Comparison of ENCODE assay signal across 8 mouse cellular contexts in the genomic region with DNA sequence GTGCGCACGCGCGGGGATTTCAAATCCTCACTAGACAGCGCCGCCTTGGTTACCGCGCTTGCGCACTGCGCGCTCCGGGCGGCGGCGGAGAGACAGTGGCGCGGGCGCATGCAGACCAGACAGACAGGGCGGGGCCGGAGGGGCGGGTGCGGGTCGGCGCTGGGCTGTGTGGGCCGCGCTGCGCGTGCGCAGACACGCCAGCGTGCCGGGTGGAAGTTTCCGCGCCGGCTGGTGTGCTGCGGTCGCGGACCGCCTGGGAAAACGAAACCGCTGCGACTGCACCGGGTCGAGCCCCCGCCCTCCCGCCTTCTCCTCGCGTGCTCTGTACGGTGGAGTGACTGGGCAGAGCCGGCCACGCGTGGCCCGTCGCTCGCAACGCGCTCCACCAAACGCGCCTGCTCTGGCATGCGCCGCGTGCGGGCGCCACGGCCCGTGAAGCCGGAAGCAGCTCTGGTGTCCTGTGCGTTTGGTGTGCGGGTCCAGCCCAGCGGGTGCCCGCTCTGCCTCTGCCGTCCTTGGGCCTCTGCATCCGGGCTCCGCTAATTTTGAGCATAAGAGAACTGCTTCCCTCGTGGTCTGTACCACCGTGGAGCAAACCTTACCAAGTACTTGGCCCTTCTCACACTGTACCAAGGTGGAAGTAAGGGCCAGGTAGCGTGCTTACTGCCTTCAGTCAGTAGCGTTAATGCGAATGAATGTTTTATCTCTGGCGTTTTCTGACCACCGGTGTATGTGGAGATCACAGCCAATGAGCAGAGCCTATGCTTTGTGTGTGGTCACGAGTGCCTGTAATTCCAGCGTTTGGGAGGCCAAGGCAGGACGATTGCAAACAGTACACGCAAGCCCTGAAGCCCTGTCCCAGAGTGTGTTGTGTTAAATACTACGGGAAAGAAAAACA. TPM values are rescaled to one million over a fixed set of nuclear protein-coding genes. Genes with fewer than 3 reads are reported as not detected.
DNase-seq lines count a peak whose midpoint lies in the region; ATAC-seq lines count a peak whose summit lies in the region.

No protein-coding gene starts in this region.

- peak overlapping the region; percentile 96 for H3K9ac ChIP-seq in heart, embryonic 13.5 days
- H3K9ac ChIP-seq in liver, embryonic 12.5 days = peak overlapping the region; percentile 97
- H3K9ac ChIP-seq in stomach, embryonic 15.5 days = peak overlapping the region; percentile 85

- peaks cover 6% of the 10 kb centered on the region for H3K36me3 ChIP-seq in heart, embryonic 13.5 days
- peaks cover 15% of the 10 kb centered on the region for H3K36me3 ChIP-seq in liver, embryonic 12.5 days
- H3K36me3 ChIP-seq in stomach, embryonic 15.5 days = no peaks in the 10 kb centered on the region

- peaks cover 70% of the 10 kb centered on the region for H3K4me1 ChIP-seq in heart, embryonic 13.5 days
- peaks cover 53% of the 10 kb centered on the region for H3K4me1 ChIP-seq in liver, embryonic 12.5 days
- H3K4me1 ChIP-seq in stomach, embryonic 15.5 days = peaks cover 35% of the 10 kb centered on the region

- no peaks in the 10 kb centered on the region for H3K9me3 ChIP-seq in heart, embryonic 13.5 days
- H3K9me3 ChIP-seq in liver, embryonic 12.5 days (replicated peaks) = no peaks in the 10 kb centered on the region
- no peaks in the 10 kb centered on the region for H3K9me3 ChIP-seq in stomach, embryonic 15.5 days

- peak overlapping the region; percentile 89 for H3K4me3 ChIP-seq in heart, embryonic 13.5 days
- H3K4me3 ChIP-seq in liver, embryonic 12.5 days = peak overlapping the region; percentile 94
- H3K4me3 ChIP-seq in stomach, embryonic 15.5 days (replicated peaks) = peak overlapping the region; percentile 78

- H3K4me2 ChIP-seq in heart, embryonic 13.5 days = peak overlapping the region; percentile 97
- peak overlapping the region; percentile 92 for H3K4me2 ChIP-seq in liver, embryonic 12.5 days
- H3K4me2 ChIP-seq in stomach, embryonic 15.5 days = peak overlapping the region; percentile 83

- H3K27ac ChIP-seq in heart, embryonic 13.5 days (replicated peaks) = peak overlapping the region; percentile 97
- peak overlapping the region; percentile 92 for H3K27ac ChIP-seq in liver, embryonic 12.5 days
- peak overlapping the region; percentile 94 for H3K27ac ChIP-seq in stomach, embryonic 15.5 days

- no peaks in the 10 kb centered on the region for H3K27me3 ChIP-seq in heart, embryonic 13.5 days (replicated peaks)
- no peaks in the 10 kb centered on the region for H3K27me3 ChIP-seq in liver, embryonic 12.5 days (replicated peaks)
- no peaks in the 10 kb centered on the region for H3K27me3 ChIP-seq in stomach, embryonic 15.5 days (replicated peaks)

- peak; percentile 76 for ATAC-seq in erythroid progenitor cell, adult 5-6 weeks (replicated peaks; ENCODE audit: low FRiP score, poor library complexity, severe bottlenecking)
- ATAC-seq in heart, embryonic 13.5 days (ENCODE audit: extremely low read depth, insufficient number of reproducible peaks, low FRiP score, low TSS enrichment) = peak; percentile 93
- ATAC-seq in liver, embryonic 12.5 days = peak; percentile 92
- peak; percentile 94 for ATAC-seq in stomach, embryonic 15.5 days (ENCODE audit: insufficient read depth, low FRiP score, low read depth)

- WGBS in heart, embryonic 13.5 days = under 1% methylated on average over 80 of the region's 86 CpGs
- under 1% methylated on average over 85 of the region's 86 CpGs for WGBS in liver, embryonic 12.5 days (ENCODE audit: insufficient replicate concordance)
- under 1% methylated on average over 74 of the region's 86 CpGs for WGBS in stomach, embryonic 15.5 days

- peak; percentile 99 for DNase-seq in CD4-positive helper T cell, adult 2 months (ENCODE audit: low read depth, low spot score)
- DNase-seq in brain, embryonic 18.5 days (ENCODE audit: low read depth, low spot score) = peak; percentile 96
- DNase-seq in kidney, postnatal 10 days = peak; percentile 100
- peak; percentile 95 to 97 for DNase-seq in natural killer cell, adult 2 months (ENCODE audit: low spot score in 2 of 2)

RNA-seq across cellular contexts. Expression of a gene that starts 0.5 kb away (rescaled TPM):
- 34.0 and 37.5 TPM in 2 replicates for total RNA-seq in erythroid progenitor cell, adult 5-6 weeks (2015; ENCODE audit: low replicate concordance)
- total RNA-seq in erythroid progenitor cell, adult 5-6 weeks (2017; ENCODE audit: low replicate concordance) = 33.8 and 48.0 TPM in 2 replicates
- 2.7 and 3.2 TPM in 2 replicates for polyA plus RNA-seq in heart, embryonic 13.5 days (2015; fragmentation: Nextera tagmentation; extraction: Ambion mirVana)
- polyA plus RNA-seq in liver, embryonic 12.5 days (2016; fragmentation: Nextera tagmentation; extraction: Ambion mirVana) = 2.9 and 3.0 TPM in 2 replicates
- polyA plus RNA-seq in stomach, embryonic 15.5 days (2015; fragmentation: Nextera tagmentation; extraction: Ambion mirVana) = 5.1 and 5.6 TPM in 2 replicates

RNA-seq across cellular contexts. Expression of a gene that starts 1.4 kb away (rescaled TPM):
- 21.8 and 22.3 TPM in 2 replicates for total RNA-seq in erythroid progenitor cell, adult 5-6 weeks (2015; ENCODE audit: low replicate concordance)
- total RNA-seq in erythroid progenitor cell, adult 5-6 weeks (2017; ENCODE audit: low replicate concordance) = 28.1 and 33.8 TPM in 2 replicates
- polyA plus RNA-seq in heart, embryonic 13.5 days (2015; fragmentation: Nextera tagmentation; extraction: Ambion mirVana) = 65.9 and 69.9 TPM in 2 replicates
- 184 and 189 TPM in 2 replicates for polyA plus RNA-seq in liver, embryonic 12.5 days (2016; fragmentation: Nextera tagmentation; extraction: Ambion mirVana)
- 117 and 120 TPM in 2 replicates for polyA plus RNA-seq in stomach, embryonic 15.5 days (2015; fragmentation: Nextera tagmentation; extraction: Ambion mirVana)

Comparison
In these comparisons a context has a peak if more than half of its experiments do, and no peak if none do; other contexts are left out.
1. Peak in every context shown above with its lines: DNase-seq, ATAC-seq, H3K4me3 ChIP-seq and H3K27ac ChIP-seq.